Mouse (Mus musculus) WW6 (cell line): ENCODE data around the gene Tmem189.
"Not testable (repeated sequence)": the region's sequence is repeated elsewhere in the genome, so short reads cannot be mapped to it uniquely, and the experiment has no call there.

ENCODE experiments used
- DNase-seq: peaks from one replicate; pipeline ENCODE4 v3.0.0-alpha.2; 2013; ENCODE audit warnings: low read depth, low spot score

Tmem189 gene

GRCm38 (mm10) chr2:167652694-167653093 is 36.9 kb downstream of the Tmem189 start:
- no peak for DNase-seq

GRCm38 (mm10) chr2:167651622-167652021 is 38.0 kb downstream of the Tmem189 start:
- DNase-seq: no peak

GRCm38 (mm10) chr2:167649290-167650032 is 40.2 kb downstream of the Tmem189 start:
- no peak for DNase-seq

GRCm38 (mm10) chr2:167646411-167646810 is 43.2 kb downstream of the Tmem189 start:
- no peak for DNase-seq

- not testable (repeated sequence) for DNase-seq
These were observed 46.1 kb downstream of the Tmem189 start for GRCm38 (mm10) chr2:167643356-167644052.

- no peak for DNase-seq
These were observed 47.5 kb downstream of the Tmem189 start for GRCm38 (mm10) chr2:167642164-167642563.

GRCm38 (mm10) chr2:167641337-167641736 is 48.3 kb downstream of the Tmem189 start:
- no peak for DNase-seq

GRCm38 (mm10) chr2:167640279-167640678 is 49.3 kb downstream of the Tmem189 start:
- DNase-seq: no peak

- DNase-seq: no peak
These were observed 54.6 kb downstream of the Tmem189 start for GRCm38 (mm10) chr2:167634865-167635512.

GRCm38 (mm10) chr2:167634338-167634770 is 55.3 kb downstream of the Tmem189 start:
- DNase-seq: peak; percentile 96

GRCm38 (mm10) chr2:167633537-167633872 is 56.1 kb downstream of the Tmem189 start:
- no peak for DNase-seq

- DNase-seq: no peak
These were observed 56.7 kb downstream of the Tmem189 start for GRCm38 (mm10) chr2:167632731-167633536.

- DNase-seq: peak; percentile 95
These were observed 57.8 kb downstream of the Tmem189 start, which contains the start of gene Ube2v1 for GRCm38 (mm10) chr2:167631591-167632448. TSS of gene Ube2v1 (minus strand) at chr2:167632095.

- no peak for DNase-seq
These were observed 58.4 kb downstream of the Tmem189 start for GRCm38 (mm10) chr2:167631181-167631590.

- DNase-seq: no peak
These were observed 59.2 kb downstream of the Tmem189 start for GRCm38 (mm10) chr2:167630421-167630820.

- no peak for DNase-seq
These were observed 59.9 kb downstream of the Tmem189 start for GRCm38 (mm10) chr2:167629665-167630209.

GRCm38 (mm10) chr2:167628872-167629271 is 60.8 kb downstream of the Tmem189 start:
- no peak for DNase-seq

- no peak for DNase-seq
These were observed 62.6 kb downstream of the Tmem189 start for GRCm38 (mm10) chr2:167627019-167627418.

GRCm38 (mm10) chr2:167625670-167626069 is 64.0 kb downstream of the Tmem189 start:
- DNase-seq: no peak

- DNase-seq: no peak
These were observed 65.1 kb downstream of the Tmem189 start for GRCm38 (mm10) chr2:167624368-167625075.
